Mouse (Mus musculus) heart, postnatal 25 days (tissue): ENCODE measurements around the gene Clstn2. TPM values are rescaled to one million over a fixed set of nuclear protein-coding genes. Genes with fewer than 3 reads are reported as not detected.

Experiments used
- DNase-seq: peaks from one replicate; pipeline ENCODE4 v3.0.0; 2022; ENCODE audit warnings: low spot score
- intact Hi-C: fragments of 180-260 bp; cut with DNase I; formaldehyde crosslinking; loops from one replicate; pipeline ENCODE4 v1.15.1; 2025
- total RNA-seq, 2 experiments: library from RNA; stranded (reverse); gene quantifications; 2 replicates each; pipeline ENCODE4 v1.2.3; 2021

Gene Clstn2
- total RNA-seq, result under 1 TPM; 0.81 to 0.88 TPM

DNA sequence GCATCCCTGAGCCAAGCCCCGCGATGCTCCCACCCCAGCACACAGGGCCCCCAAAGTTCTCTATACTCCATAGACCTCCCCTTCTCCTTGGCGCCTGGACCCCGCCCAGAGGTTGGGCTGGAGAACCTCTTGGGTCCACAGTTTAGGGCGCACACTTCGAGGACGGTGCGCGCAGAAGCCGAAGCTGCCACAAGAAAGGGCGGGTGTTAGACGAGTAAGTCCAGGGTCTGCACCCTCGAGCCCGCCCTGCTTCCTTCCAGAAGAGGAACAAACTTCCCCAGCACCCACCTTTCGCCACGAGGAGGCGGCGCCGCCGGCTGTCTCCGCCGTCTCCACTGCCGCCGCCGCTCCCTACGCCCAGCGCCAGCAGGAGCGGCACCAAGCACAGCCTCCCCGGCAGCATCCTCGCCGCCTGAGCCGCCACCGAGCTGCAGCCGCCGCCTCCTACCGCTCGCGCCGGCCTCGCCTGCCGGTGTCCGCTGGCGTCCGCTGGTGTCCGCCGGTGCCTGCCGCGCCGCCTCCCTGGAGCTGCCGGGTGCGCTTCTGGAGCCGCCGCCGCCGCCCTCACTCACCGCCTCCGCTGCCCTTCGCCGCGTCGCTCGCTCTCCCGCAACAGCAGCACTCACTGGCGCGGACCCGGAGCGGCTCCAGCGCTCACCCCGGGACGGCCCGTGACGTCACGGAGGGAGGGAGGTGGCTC lies at the start of gene Clstn2:
Clstn2 (minus strand) TSS at position 609 of the 700 bp plus-strand sequence.
- intact Hi-C loops, result loop anchor here (5.0 to 10.0 kb wide), 2 partner anchors 575 to 738 kb away; no protein-coding TSS in a partner anchor
- no peak for DNase-seq

DNA sequence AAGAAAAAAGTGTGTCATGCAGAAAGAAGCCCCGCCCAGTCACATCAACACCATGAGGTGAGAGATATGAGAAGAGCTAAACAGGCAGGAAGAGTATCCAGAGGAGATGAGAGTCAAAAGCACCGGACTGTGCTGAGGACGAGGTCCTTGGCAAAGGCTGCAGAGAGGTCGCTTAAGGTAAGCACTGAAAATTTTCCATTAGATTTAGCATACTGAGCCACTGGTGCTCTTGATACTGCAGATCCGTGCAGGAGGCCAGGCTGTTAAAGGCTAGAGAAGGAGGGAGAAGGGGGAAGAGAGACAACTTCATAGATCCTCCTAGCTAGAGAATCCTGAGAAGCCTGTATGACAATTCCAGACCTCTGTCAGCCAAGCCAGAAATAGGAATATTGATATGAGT lies 34.8 kb upstream of the Clstn2 start:
- intact Hi-C loops, result no loop called here
- no peak for DNase-seq

DNA sequence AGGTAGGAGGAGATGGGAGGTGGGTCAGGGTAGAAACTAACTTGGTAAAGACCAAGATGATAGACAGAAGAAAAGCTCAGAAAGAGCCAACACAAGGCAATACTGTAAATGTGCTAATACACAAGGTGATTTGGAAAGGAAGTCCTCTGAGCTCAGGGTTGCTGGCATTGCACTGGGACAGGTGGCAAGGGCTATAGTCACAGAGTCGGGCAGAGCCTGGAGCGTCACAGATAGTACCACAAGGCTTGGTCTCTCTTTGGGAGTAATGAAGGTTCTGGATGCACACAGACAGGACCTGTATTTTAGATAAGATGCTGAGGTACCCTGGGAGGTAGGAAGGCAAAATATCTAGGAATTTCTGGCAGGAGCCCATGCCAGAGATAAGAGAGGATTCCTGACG lies 28.7 kb upstream of the Clstn2 start:
- intact Hi-C loops, result no loop called here
- no peak for DNase-seq

DNA sequence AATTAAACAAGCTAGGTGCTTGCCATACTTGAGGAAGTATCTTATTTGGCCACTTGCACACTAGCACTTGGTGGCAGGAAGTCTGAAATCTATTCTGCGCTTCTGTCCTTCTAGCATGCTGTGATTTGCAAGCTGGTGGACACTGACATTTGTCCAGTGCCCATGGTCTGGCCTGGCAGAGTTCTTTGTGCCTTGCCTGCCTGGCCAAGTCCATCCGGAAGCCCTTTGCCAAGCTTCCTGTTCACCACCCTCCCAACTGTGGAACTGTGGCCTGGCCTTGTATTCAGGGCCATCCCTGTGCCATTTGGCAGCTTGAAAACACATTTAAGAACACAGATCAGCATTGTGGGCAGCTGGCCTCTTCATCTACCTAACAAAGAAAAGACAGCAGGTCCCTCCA lies 24.3 kb upstream of the Clstn2 start:
- intact Hi-C loops, result no loop called here

DNA sequence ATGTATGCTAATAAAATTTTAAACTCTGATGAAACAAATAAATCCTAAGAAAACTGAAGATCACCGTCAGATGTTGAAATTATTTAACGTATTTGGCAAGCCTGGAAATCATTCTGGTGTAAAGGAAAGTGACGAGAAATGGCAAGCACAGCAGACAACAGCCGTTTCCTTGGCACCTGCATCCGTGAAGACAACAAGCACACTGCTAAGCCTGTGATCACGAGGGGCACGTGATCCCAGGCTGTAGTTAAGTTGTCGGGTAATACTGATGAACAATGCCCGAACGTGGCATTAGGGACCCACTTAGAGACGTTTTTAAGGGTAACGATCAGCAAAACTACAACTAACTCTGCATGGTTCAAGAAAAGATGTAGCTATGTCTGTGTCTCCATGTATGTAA lies 18.4 kb upstream of the Clstn2 start:
- intact Hi-C loops, result no loop called here
- DNase-seq, result no peak

More for the DNA sequence above, 24.3 kb upstream of the Clstn2 start:
- DNase-seq, result no peak

DNA sequence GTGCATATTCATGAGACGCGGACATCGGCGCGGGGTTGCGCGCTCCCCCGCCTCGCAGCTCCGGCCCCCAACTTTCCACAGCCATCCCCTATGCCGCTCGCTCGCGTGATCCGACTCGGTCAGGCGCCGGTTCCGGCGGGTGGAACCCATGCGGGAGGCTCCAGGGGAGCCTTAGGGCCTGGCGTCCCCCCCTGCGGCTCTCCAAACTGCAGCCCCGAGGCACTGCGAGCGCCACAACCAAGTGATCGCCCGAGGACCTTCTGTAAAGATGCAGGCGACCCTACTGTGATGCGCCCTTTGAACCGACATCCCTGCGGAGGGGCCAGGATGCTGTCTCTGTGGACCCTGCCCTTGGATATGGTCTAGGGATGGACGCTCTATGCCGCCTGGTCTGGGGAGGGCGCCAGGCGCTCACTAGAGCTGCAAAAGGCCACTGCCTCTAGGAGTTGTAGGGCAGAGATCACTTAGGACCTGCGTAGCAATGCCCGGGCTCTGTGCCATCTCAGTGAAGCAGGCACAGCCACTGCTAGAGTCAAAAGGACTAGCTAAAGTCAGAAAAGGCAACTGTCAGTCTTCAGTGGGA lies 383 bp upstream of the Clstn2 start:
- intact Hi-C loops, result loop anchor here (5.0 to 10.0 kb wide), 2 partner anchors 576 to 739 kb away; no protein-coding TSS in a partner anchor
- no peak for DNase-seq

DNA sequence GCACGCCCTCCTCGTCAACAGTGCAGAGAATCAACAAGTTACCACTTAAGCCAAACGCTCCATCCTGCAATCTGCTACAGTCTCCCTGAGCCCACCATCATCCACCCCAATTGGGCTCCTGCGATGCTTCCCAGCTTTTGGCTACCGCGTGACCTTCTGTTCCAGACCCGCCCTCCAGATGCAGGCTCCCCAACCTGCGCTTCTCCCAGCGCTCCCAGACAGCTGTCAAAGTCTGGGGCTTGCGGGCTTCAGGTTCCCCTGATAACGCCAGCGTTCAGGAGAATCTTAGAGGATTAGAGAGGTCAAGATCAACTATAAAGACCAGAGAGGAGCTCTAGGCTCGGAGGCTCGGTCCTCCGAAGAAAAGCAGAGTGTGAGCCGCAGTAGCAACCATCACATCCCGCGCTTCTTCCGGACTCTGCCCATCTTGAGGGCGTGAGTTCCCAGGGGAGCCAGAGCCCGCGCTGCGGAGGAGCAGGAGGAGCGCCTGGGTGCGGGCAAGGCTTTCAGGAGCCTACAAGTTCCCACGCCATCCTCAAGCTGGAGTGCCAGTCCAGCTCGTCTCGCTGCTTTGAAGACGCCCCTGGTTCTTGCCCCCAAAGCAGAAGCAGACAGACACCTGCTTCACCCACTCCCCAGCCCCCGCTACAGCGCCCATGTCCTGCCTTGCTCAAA lies 946 bp downstream of the Clstn2 start:
- intact Hi-C loops, result loop anchor here (5.0 to 10.0 kb wide), 2 partner anchors 575 to 737 kb away; no protein-coding TSS in a partner anchor

DNA sequence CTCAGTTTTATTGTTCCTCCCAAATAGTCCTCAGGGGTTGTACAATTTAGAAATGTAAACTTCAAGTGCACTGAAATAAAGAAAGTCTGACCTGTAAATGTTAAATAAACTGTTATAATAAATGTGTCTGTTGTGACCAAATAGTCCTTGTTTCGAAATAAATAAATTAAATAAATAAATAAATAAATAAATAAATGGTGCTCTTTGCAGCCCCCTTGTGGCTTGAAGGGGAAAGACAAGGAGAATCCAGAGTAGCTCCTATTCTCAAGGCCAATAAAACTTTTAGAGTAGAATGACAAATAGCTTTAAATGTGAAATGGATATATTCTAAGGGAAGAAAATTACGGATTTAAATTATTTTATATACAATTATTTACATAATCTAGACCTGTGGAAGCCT lies 2.3 kb downstream of the Clstn2 start:
- intact Hi-C loops, result loop anchor here (5.0 to 10.0 kb wide), 2 partner anchors 573 to 736 kb away; no protein-coding TSS in a partner anchor

More for the DNA sequence above, 946 bp downstream of the Clstn2 start:
- no peak for DNase-seq

DNA sequence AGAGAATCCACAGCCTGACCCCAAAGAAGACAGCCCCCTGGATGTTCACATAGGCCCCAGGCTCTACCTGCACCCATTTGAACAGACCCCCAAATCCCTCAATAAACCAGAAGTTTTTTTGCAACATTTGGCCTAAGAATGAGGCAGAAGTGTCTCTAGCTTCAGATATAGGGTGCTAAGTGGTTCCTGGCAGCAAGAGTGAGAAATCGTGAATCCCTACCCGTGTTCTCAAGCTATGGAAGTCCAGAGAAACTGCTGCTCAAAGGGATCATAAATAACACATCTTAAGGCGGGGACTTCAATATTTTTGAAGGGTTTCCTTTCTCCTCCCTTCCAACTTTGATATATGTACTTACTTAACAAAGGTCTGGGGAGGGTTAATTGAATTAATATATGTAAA lies 7.4 kb downstream of the Clstn2 start:
- intact Hi-C loops, result no loop called here
- no peak for DNase-seq

More for the DNA sequence above, 2.3 kb downstream of the Clstn2 start:
- DNase-seq, result no peak

DNA sequence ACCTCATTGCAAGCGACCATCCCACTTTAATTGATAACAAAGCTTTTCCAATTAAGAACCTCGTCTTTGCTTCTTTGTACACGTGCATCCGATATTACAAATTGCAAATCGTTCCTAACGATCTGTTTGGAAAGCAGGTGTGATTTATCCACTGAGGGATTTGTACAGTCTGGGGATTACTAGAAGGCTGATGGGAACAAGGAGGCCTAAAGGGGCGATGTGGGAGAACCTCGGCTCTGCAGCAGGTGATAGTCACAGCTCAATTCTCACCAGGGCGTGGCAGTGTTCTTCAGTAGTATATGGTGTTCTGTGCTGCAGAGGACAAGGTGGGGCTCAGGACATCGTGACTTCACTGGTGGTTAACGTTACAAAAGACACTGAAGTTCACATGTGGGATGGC lies 9.9 kb downstream of the Clstn2 start:
- no peak for DNase-seq
- intact Hi-C loops, result no loop called here

DNA sequence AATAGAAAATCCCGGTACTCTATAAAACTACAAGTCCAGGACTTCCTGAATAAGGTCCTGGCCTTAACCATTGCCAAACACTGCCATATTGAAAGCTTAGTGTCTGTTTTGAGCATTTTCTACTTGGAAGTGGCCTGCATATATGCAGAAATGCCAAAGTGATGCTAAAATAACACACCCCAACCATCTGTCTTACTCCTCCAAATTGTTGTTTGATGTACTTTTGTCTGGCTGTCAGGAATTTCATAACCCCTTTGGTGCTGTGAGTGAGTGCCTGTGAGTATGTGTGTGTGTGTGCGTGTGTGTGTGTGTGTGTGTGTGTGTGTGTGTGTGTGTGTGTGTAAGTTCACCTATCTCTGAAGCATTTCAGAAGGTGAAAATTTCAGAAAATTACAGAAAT lies 13.1 kb downstream of the Clstn2 start:
- DNase-seq, result no peak
- intact Hi-C loops, result no loop called here

DNA sequence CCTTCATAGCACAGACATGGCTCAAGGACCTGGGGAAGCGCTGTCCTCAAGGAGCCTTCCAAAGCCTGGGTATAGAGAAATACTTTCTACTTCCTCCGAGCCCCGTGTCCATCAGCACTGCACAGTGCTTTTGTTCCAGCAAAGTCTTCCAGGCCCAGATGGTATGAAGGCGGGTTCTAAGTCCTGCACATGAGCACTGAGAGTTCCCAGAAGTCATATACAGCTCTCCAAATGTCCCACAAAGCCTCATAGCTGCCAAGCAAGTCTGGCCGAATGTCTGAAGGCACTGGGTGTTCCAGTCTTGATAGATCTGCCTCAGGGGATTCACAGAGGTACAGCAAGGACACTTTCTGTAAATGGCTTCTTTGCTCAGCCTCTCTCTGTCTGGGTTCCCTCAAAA lies 14.3 kb downstream of the Clstn2 start:
- DNase-seq, result no peak
- intact Hi-C loops, result no loop called here

DNA sequence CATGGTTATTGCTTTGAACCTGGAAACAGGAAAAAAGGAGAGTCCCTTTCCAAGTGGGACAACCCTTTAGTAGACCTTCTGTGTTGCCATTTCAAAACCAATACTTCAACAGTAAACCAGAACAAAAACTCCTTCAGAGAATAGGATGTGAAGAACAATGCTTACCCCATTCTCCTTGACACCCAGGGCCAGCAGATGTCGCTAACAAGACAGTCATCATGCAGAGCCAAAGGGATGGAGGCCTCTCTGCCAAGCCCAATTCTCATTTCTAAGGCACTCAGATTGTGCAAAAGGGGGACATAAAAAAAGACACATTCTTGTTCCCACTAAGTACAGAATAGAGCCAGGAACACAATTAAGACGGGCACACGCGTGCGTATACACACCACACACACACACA lies 16.4 kb downstream of the Clstn2 start:
- DNase-seq, result no peak
- intact Hi-C loops, result no loop called here

DNA sequence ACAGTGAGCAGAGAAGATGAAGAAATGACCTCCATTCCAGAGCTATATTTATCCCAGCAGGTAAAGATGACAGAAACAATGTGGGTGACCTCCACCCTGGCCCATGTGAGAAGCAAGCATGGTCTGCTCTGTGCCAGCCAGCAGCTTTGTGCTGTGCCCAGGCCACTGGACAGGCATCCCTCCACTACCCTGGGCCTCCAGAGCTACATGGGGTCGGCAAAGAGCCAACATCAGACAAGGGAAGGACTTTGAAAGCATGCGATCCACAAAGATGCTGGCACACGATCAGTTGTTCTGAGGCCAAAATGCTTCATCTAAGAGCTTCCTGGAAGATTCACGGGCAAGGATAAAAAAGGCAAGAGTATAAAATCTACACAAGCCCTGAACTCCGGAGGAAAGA lies 36.6 kb downstream of the Clstn2 start:
- DNase-seq, result no peak
- intact Hi-C loops, result no loop called here

DNA sequence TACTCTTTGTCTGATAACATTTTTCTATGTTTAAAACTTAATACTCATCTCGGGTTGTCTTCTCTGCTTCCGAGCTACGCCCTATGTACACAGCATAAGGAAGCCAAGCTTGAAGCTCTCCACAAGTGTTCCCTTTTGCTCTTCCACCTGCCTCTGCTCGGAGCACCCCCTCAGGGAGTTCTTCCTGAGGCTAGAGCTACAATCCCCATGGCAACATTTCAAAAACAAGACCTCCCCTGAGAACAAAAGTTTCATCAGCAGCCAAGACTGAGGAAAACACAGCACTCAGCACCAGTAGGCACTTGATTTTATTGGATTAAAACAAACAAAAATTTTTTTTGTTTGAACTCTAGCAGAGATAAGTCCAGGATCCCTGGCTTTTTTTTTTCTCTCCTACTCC lies 37.3 kb downstream of the Clstn2 start:
- DNase-seq, result no peak
- intact Hi-C loops, result no loop called here

DNA sequence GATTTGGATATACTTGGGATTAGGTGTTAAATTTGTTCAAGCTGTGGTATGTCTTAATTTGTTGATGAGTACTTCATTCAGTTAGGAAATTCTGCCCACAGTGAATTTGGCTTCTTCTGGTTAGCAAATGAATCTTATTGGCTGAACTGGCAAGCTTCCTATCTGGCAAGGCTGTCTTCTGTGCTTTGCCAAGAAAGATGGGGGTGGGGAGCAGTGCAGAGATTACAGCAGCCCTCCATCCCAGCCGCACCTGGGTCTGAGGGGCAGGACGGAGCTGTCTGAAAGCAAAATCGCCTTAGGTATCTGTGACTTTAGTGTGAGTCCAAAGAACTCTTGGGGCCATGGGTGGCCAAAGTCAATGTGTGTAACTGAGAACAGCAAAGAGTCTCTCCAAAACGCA lies 40.9 kb downstream of the Clstn2 start:
- intact Hi-C loops, result no loop called here

DNA sequence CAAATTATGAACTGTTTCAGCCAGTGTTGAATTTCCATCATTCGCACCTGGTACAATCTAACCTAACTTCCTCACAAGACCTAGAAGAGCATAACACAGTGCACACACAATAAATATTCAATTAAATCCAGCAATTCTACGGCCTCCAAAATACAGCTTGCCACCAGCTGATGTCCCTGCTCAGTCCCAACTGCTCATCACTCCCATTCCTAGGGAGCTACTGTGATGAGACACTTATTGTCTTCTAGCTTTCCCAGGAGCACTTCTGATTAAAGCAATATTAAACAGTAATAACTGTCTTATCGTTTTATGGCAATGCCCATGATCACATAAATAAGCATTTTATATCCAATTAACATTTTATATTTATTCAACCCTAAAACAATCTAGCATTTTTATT lies 55.6 kb downstream of the Clstn2 start:
- no peak for DNase-seq
- intact Hi-C loops, result no loop called here

More for the DNA sequence above, 40.9 kb downstream of the Clstn2 start:
- no peak for DNase-seq

DNA sequence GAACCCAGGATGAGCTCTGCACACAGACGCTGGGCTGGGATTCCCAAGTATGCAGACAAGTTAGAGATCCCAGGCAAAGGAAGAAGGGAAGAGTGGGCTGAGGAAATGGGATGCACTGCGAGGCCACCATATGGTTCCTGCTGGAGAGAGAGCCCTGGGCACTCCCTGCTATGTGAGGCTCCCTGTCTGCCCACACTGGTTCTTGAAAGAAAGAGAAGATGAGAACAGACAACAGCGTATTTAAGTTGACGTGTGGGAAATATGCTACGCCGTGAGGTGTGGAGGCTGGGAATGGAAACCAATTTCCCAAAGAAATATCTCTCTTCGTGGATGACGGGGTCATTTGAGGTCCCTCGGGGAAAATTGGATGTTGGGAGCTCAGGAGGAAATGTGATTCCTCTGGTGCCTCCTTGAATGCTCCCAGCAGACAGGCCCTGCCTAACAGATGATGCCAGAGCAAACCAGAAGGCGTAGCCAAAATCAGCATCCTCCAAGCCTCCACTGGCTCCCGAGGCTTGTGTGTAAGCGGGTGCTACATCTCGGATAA lies 58.1 kb downstream of the Clstn2 start:
- DNase-seq, result no peak
- intact Hi-C loops, result no loop called here

DNA sequence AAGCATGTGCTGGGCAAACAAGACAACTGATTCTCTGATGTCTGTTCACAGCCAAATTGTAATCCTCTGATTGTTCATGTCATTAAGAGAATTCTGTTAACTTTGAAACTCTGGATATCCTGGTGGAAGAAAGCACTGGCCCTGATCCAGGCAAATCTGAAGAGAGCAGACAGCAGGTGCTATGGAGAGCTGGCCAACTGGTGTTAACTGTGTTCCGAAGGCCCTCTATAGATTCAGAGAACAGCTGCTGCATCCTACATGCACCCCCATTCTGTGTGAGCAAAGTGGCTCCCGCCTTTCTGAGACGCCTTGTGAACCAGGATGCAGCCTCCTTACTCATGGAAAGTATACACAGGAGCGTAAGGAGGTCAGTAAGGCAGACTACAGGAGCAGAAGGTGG lies 66.3 kb downstream of the Clstn2 start:
- DNase-seq, result no peak
- intact Hi-C loops, result no loop called here

DNA sequence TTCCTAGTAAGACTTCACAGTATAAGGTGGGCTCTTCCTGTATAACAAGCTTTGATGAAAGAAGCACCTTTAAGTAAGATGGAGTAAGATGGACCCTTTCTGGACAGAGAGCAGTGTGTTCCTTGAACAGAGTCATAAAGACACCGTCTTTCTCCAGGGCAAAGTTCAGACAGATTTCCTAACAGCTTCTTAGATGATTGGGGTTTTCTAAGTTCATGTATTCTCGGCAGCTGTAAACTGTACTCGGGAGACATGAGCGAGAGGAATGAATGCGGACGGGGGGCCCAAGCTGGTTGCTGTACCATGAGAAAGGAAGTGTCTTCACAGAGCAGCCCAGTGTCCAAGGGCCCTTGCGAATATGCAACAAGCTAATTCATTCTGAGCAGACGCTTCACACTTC lies 75.5 kb downstream of the Clstn2 start:
- no peak for DNase-seq
- intact Hi-C loops, result no loop called here
